Mouse (Mus musculus) E14TG2a.4 (cell line): ENCODE results near the gene Phgdh.

Experiments
- H3K27me3 ChIP-seq: 2 replicates; pipeline ENCODE4 v1.6.1; 2014; ENCODE audit warnings: low read length, control low read depth; ENCODE audit not compliant: insufficient read depth
- H3K36me3 ChIP-seq: 2 replicates; pipeline ENCODE4 v1.6.1; 2014; ENCODE audit warnings: low read length, control low read depth; ENCODE audit not compliant: insufficient read depth
- H3K4me1 ChIP-seq: replicated peaks from 2 replicates; pipeline ENCODE4 v1.6.1; 2014; ENCODE audit warnings: low read depth, low read length, control low read depth
- H3K4me3 ChIP-seq: replicated peaks from 2 replicates; pipeline ENCODE4 v1.5.1; 2014; ENCODE audit warnings: mild to moderate bottlenecking, low read length
- H3K9me3 ChIP-seq: 2 replicates; pipeline ENCODE4 v1.6.1; 2014; ENCODE audit warnings: low read length, control low read depth
- CTCF ChIP-seq: conservative IDR thresholded peaks from 2 replicates; pipeline ENCODE4 v1.5.1; 2014; ENCODE audit warnings: low read length
- NANOG ChIP-seq: IDR thresholded peaks from 2 replicates; pipeline ENCODE4 v1.6.1; 2014; ENCODE audit warnings: borderline replicate concordance, low read length, mixed read lengths
- POU5F1 ChIP-seq: IDR thresholded peaks from 2 replicates; pipeline ENCODE4 v1.6.1; 2014; ENCODE audit warnings: low read length, borderline replicate concordance

Phgdh gene

GRCm38 (mm10) chr3:98336661-98337654 is 2.8 kb downstream of the Phgdh start:
- H3K4me3 ChIP-seq = no peak overlapping the region
- peaks cover 15% of the 10 kb centered on the region for H3K27me3 ChIP-seq

GRCm38 (mm10) chr3:98335886-98336285 is 3.9 kb downstream of the Phgdh start:
- TF ChIP-seq NANOG (no peak), POU5F1 (no peak), CTCF (no peak)
- peaks cover 15% of the 10 kb centered on the region for H3K27me3 ChIP-seq
- H3K36me3 ChIP-seq = peaks cover 65% of the 10 kb centered on the region
- peaks cover 21% of the 10 kb centered on the region for H3K9me3 ChIP-seq
- no peak overlapping the region for H3K4me3 ChIP-seq
- peaks cover 18% of the 10 kb centered on the region for H3K4me1 ChIP-seq

More at GRCm38 (mm10) chr3:98336661-98337654, 2.8 kb downstream of the Phgdh start:
- Histone ChIP-seq H3K4me1 (peaks cover 18% of the 10 kb centered on the region), H3K9me3 (peaks cover 21% of the 10 kb centered on the region), H3K36me3 (peaks cover 55% of the 10 kb centered on the region)
- TF ChIP-seq NANOG (no peak), CTCF (no peak), POU5F1 (no peak)

- Histone ChIP-seq H3K4me1 (peaks cover 17% of the 10 kb centered on the region), H3K27me3 (peaks cover 15% of the 10 kb centered on the region), H3K9me3 (peaks cover 21% of the 10 kb centered on the region), H3K36me3 (peaks cover 70% of the 10 kb centered on the region), H3K4me3 (no peak overlapping the region)
- no peak for TF ChIP-seq NANOG
- no peak for TF ChIP-seq POU5F1
- no peak for TF ChIP-seq CTCF
These were observed 4.5 kb downstream of the Phgdh start for GRCm38 (mm10) chr3:98335331-98335730.

GRCm38 (mm10) chr3:98334010-98334409 is 5.8 kb downstream of the Phgdh start:
- no peak for TF ChIP-seq POU5F1
- TF ChIP-seq NANOG = no peak
- no peak for TF ChIP-seq CTCF
- Histone ChIP-seq H3K4me1 (peaks cover 13% of the 10 kb centered on the region), H3K9me3 (peaks cover 21% of the 10 kb centered on the region), H3K27me3 (peaks cover 11% of the 10 kb centered on the region), H3K4me3 (no peak overlapping the region), H3K36me3 (peaks cover 83% of the 10 kb centered on the region)

- Histone ChIP-seq H3K36me3 (peaks cover 96% of the 10 kb centered on the region), H3K27me3 (no peaks in the 10 kb centered on the region), H3K4me1 (no peaks in the 10 kb centered on the region), H3K4me3 (no peak overlapping the region), H3K9me3 (peaks cover 4% of the 10 kb centered on the region; the same call in 1 of the 2 replicates)
- TF ChIP-seq CTCF (no peak), NANOG (no peak), POU5F1 (no peak)
These were observed 15.6 kb downstream of the Phgdh start for GRCm38 (mm10) chr3:98324235-98324634.

GRCm38 (mm10) chr3:98322209-98322608 is 17.6 kb downstream of the Phgdh start:
- Histone ChIP-seq H3K36me3 (peaks cover 96% of the 10 kb centered on the region), H3K4me1 (no peaks in the 10 kb centered on the region), H3K4me3 (no peak overlapping the region), H3K9me3 (peaks cover 4% of the 10 kb centered on the region; the same call in 1 of the 2 replicates), H3K27me3 (no peaks in the 10 kb centered on the region)
- TF ChIP-seq CTCF (no peak), POU5F1 (no peak), NANOG (no peak)

- H3K27me3 ChIP-seq = no peaks in the 10 kb centered on the region
- TF ChIP-seq NANOG = no peak
- no peak for TF ChIP-seq CTCF
- TF ChIP-seq POU5F1 = no peak
- peaks cover 93% of the 10 kb centered on the region for H3K36me3 ChIP-seq
- H3K9me3 ChIP-seq = peaks cover 4% of the 10 kb centered on the region; the same call in 1 of the 2 replicates
- H3K4me3 ChIP-seq = no peak overlapping the region
- no peaks in the 10 kb centered on the region for H3K4me1 ChIP-seq
These were observed 20.6 kb downstream of the Phgdh start for GRCm38 (mm10) chr3:98319190-98319589.

GRCm38 (mm10) chr3:98317143-98317542 is 22.6 kb downstream of the Phgdh start:
- Histone ChIP-seq H3K9me3 (no peaks in the 10 kb centered on the region), H3K4me3 (no peak overlapping the region), H3K27me3 (no peaks in the 10 kb centered on the region), H3K4me1 (peaks cover 5% of the 10 kb centered on the region; the same call in 1 of the 2 replicates), H3K36me3 (peaks cover 83% of the 10 kb centered on the region)
- TF ChIP-seq NANOG (no peak), POU5F1 (no peak), CTCF (no peak)
